Mouse (Mus musculus) G1E (cell line): ENCODE data around the gene Srebf2.

Experiments used
- CTCF ChIP-seq: IDR thresholded peaks from 2 replicates; pipeline ENCODE4 v1.5.1; 2012; ENCODE audit warnings: low read depth, low read length, inconsistent platforms, mixed read lengths
- GATA1 ChIP-seq: IDR thresholded peaks from 2 replicates; pipeline ENCODE4 v1.6.1; 2012; ENCODE audit warnings: borderline replicate concordance, low read length, inconsistent platforms, mixed read lengths
- POLR2AphosphoS5 ChIP-seq: IDR thresholded peaks from 2 replicates; pipeline ENCODE4 v1.6.1; 2012; ENCODE audit warnings: low read depth, low read length, inconsistent platforms; ENCODE audit not compliant: insufficient replicate concordance
- TAL1 ChIP-seq: conservative IDR thresholded peaks from 2 replicates; pipeline ENCODE4 v1.6.1; 2012; ENCODE audit warnings: low read depth, low read length, inconsistent platforms, mixed read lengths

DNA sequence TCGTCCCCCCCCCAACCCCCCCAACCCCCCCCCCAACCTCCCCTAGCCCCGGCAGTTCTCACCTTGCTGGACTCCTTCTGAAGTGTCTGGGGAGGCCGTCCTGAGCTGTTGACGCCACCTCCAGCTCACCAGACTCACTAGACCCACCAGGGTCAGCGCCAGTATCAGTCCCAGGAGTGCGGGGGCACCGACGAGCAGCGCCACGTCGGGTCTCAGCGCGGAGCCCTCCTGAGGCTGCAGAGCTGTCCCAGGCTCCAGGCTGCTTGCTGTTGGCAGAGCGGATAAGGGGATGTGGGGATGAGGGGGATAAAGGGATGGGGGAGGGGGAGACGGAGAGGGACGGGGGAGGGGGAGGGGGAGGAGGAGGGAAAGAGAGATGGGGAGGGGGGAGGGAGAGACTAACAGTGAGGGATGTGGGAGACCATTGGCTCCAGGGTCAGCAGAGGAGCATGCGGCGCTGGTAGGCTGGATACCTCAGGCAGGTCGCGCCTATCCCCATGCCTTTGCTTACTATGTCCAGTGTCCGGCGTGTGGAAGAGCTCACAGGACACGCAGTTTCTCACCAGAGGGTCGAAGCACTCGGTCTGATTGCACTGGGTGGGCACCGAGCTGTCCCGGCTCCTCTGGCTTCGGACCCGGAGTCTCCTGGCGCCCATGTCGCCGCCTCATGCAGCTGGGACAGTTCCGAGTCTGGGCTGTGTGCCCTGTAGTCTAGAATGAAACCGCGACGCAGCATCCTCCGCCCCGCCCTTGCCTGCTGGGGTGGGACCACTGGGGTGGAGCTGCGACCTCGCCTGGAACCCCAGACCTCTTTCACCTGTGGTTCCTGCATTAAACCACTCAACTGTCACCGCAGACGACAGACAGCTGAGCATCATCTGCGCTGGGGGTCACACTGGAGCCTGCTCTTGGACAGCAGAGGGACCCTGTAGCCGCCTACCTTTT is 76.9 kb downstream of the Srebf2 start, which contains the start of gene Tnfrsf13c:
- no peak for TF ChIP-seq CTCF
- TF ChIP-seq TAL1: no peak
- no peak for TF ChIP-seq GATA1
- no peak for TF ChIP-seq POLR2AphosphoS5
